Mouse (Mus musculus) heart, adult 2 months (tissue): Measurements from ENCODE around the gene Fam174b.

Experiments used
- CTCF ChIP-seq: fragments of 200-600 bp; IDR thresholded peaks from 2 replicates; pipeline ENCODE4 v1.8.1; 2022; ENCODE audit warnings: antibody characterized with exemption, mild to moderate bottlenecking, moderate library complexity
- EP300 ChIP-seq: fragments of 200-500 bp; IDR thresholded peaks from 2 replicates; pipeline ENCODE4 v1.6.1; 2011; ENCODE audit warnings: low read depth, low read length, control low read depth; ENCODE audit not compliant: insufficient read depth

DNA sequence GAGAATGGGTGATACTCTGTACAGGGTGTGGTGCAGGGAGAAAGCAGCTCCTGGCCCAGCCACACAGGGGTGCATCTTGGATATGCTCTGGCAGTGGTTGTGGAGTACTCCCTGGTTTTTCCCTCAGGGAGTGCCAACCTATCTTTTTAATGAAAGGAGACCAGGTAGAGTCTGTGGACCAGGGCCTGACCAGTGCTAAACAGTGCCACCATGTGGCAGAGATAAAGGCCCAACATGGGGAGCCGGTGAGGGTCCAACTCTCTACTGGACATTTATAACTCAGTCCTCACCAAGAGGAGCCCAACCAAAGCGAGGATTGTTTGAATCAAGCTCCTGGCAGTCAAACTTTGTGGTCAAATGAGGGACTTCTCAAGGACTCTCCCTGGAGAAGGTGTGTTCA is 69.2 kb downstream of the Fam174b start:
- TF ChIP-seq EP300 (0 out of 2 replicates have a peak, but pooled peaks have one; percentile 43), CTCF (peak; percentile 85)
